Mouse (Mus musculus) lung, postnatal 36 days (tissue): ENCODE results near the gene Anks1b.

Experiments used
- DNase-seq: peaks from one replicate; pipeline ENCODE4 v3.0.0; 2022; ENCODE audit warnings: mixed read lengths

The Anks1b gene

DNA sequence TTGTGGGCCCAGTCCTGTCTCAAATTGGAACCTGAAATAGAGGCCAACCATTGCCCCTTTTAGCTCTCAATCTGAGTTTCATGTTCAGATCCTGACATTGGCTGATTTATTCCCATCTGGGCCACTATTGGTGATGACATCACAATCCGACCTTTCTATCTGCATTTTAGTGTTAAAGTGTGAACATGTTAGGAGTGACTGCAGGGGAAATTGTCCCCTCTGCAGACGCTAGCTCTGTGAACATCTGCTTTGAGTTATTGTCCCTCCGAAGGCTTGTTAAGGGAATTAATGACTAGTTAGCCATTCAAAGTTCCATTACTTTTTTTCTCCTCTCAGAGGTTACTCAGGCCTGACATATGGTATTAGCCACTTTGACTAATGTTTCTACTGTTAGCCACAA, 810.5 kb downstream of the Anks1b start:
- DNase-seq: no peak

DNA sequence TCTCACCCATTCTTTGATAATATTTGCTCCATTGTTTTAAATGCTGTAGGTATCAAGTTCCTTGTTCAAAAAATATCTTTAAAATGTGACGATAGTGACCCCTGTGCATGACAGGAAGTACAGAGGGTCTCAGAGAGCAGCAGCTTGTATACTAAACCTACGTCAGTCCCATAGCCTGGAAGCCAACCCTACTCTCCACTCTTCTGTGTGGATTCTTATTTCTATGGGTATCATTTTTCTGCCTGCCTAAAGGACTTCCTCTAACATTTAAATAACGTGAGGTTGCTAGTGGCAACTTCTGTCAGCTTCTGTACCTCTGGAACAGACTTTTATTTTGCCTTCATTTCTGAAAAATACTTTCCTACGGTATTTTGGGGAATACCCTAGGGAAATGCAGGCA, 812.1 kb downstream of the Anks1b start:
- DNase-seq: no peak

DNA sequence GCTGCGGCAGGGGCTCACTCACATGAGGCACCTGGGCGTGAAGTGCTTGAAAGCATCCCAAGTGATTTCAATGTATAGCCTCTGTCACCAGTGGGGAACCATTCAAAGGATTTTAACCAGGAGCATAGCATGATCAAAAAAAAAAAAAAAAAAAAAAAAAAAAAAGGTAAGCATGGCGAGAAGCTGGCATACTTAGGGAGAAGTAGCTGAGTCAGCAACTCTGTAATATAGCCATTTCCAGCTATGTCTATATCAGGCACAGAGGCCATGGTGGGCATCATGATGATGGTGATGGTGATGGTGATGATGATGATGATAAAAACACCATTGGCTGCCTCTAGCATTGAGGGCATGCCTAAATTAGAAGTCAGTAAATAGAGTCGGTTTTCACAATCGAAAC, 814.8 kb downstream of the Anks1b start:
- no peak for DNase-seq

DNA sequence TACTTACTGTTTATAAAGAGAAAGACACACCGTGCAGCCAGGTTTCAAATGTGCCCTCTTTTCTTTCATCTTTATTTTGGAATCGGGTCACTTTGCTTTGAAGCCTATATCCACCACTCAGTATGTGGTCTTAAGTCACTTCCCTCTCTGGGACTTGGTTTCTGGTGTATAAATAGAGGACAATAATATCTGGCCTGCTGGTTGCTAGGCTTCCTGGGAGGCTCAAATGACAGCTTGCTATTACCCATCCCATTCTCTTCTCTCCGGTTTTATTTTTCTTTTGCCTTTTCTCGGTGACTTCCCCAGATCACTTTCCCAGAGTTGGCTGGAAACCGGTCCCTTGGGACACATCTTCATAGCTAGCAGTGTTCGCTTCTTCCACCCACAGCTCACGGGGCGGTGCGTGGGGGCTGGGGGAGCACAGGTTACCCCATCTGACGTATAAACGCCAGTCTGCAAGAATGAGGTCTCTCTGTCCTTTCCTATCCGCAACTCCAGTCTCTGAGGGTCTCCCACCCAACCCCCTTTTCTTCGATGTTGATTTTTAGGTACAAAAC, 815.5 kb downstream of the Anks1b start:
- DNase-seq: no peak

DNA sequence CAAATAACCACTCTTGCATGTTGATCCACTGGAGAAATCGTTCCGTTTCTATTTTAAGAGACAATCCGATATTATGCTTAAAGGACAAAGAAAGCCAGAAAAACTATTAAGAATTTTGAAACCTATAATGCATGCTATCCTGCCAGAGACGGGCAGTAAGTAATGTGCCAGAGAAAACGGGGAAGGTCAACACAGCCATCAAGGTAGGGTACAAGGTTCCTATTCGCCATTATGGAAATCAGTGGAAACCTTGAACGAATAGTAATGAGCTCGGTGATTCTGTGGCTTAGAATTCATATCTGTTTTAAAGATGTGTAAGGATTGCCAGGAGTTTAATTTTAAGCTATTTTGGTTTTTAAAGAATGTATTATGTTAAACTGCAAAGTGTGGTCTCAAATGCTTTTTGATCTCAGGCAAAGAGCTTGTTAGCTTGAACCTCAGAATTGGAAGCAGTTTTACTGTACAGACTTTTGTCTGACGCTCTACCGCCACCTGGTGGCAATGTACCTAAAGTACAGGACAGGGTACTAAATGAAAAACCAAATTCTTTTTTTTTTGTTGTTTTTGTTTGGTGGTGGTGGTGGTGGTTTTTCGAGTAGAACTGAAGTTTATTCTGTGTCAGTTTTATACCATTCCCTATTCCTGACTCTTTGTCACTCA, 816.7 kb downstream of the Anks1b start:
- DNase-seq: peak; percentile 52

DNA sequence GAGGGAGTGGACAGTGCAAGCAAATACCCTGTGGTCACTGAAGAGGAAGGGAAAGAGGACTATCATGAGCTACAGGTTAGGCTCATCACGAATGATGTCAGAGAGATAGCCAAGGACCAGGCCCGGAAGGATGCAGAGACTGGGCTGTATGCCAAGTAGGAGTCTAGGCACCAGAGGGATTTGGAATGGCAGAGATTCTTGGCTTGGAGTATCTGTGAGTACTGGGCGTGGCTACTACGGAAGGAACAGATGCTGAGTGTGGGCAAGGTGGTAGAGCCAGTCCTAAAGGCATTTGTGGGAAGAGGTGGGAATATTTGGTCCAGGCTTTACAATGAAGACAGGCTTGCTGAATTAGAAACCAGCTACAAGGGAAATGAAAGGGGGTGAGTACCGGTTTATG, 823.4 kb downstream of the Anks1b start:
- DNase-seq: no peak

DNA sequence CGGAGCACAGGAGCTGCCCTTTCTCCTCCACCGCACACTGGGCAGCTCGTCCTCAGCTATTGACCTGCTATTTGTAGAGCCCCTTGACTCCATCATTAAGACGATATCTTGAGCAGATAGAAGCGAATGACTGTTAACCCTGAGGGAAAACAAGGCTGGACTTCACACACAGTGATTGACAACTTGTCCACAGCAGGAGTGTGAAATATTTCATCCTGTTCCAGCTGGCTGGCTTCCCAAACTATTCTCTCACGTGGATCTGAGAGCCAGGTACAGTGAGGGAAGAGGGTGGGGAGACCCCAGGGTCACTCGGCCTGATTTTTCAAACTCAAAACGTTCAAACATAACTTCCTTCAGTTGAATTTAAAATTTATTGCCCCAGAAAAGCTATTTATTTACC, 824.1 kb downstream of the Anks1b start:
- DNase-seq: no peak

DNA sequence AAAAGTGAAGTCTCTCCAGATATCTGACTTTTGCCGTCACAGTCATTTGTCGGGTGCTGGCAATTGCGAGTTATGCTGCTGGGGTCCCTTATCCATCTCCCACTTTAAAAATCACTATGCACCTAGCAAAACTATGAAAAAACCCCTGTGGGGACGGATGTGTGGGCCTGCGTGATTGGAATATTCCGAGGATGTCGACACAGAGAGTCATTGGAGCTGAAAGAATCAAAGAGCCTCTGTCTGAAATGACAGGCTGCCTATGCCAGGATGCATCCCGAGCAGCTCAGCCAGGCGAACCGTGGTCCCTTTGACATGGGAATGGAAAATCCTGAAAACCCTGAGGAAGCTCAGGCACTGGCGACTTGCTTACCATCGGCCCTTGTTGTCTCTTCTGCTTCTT, 825.9 kb downstream of the Anks1b start:
- DNase-seq: no peak

DNA sequence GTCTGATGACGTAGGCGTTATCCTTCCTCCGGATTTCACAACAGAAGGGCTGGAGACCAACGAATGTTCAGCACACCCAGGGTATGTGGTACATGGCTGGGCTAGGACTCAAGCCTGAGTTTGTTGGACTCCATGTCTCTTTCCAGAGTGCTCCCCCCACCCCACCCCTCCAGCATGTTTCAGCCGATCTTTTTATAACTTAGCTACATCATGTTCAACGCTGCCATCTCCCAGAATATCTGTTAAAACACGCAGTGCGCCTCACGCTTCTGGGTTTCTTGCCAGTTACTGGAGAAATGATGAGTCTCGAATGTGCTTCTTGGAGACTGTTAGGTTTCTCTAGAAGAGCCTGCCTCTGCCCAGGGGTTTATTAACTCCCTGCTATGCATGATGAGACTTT, 831.3 kb downstream of the Anks1b start:
- no peak for DNase-seq

DNA sequence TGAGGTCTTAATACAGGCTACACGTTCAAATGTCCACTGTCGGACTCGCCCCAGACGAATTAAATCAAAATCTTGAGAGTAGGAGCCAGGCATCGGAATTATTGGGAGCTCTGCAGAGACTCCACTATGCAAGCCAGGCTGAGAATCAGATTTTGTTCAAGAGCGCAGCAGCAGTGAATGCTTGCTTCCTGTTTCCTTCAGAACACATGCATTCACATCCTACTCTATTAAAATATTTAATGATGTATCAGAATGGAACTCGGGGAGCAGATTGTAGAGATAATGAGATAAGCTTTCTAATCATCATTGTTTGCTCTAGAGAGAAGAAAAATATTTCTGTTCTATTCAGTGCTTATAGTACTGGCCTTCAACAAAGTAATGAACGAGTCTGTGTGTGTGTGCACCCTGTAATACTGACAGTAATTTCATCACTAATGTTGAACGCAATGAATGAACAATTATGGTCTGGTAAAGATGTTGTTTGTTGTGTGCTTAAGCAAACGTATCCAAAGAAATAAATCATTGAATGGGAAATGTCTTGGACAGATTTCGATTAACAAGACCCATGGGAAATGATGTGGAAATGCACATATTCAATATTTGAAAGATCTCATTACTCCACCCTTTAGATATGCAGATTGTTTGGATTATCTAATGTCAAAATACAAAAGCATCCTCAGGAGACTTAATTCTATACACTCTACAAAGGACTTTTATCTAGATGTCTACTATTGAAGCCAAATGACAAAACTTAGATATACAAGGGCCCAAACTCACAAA, 835.7 kb downstream of the Anks1b start:
- DNase-seq: no peak

DNA sequence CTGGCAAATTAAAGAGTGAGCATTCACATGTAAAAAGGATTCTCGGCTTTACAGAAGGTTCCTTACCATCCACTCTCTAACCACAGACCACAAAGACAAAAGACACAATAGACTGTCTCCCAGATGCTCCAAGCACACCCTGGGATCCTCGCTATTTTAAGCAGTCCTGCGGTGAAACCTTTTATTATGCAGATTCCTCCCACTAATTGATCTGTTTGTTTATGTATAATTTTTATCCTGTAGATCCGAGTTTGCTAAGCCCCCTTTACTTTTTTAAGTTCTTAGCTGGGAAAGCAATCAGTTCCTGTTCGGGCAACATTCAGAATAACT, 836.3 kb downstream of the Anks1b start:
- DNase-seq: no peak

DNA sequence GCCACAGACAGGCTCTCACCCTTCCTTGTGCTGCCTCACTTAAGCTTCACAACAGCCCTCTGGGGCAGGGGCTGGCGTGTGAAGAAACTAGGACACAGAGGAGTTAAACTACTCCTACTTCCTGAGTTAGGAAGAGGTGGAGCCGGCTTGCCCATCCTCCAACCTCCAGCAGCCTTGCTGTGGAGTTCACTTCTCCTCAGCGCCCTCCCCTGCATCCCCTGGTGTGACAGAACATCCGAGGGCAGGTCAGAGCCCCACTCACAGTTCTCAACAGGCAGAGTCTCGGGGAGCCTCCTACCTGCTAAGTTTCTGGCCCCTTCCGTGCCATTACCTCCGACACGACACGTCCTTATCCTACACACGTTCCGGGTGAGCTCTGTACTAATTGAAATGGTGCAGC, 844.7 kb downstream of the Anks1b start:
- no peak for DNase-seq

DNA sequence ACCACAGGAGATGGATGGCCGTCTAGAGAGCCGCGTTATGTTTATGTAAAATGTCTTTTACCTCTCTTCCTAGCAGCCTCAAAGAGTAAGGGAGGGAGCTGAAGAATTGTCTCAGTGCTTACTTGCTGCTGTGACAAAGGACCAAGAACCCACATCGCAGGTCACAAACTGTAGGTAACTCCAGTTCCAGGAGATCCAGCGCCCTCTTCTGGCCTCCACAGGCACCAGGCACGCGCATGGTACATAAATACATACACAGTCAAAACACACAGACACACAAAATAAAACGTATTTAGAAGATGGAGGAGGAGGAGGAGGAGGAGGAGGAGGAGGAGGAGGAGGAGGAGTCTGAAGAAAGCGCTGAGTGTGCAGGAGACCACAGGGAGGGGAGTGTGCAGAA, 845.4 kb downstream of the Anks1b start:
- no peak for DNase-seq

DNA sequence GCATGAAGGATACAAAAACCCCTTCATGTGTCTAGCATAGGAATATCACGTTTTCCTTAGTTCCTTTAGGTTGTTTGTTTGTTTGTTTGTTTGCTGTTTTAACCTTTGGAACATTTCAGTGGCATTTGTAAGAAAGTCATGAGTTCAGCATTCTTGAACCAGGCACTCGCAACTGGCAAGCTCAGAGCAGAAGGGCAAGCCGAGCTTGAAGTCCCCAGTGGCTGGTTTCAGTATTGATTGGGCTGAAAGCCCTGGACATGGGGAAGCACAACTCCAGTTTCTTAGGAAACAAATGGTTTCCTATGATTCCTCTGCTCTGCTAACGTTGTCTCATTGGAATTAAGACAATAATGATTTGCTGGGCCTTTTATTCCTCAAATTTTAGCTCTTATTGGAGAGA, 846.7 kb downstream of the Anks1b start:
- no peak for DNase-seq

DNA sequence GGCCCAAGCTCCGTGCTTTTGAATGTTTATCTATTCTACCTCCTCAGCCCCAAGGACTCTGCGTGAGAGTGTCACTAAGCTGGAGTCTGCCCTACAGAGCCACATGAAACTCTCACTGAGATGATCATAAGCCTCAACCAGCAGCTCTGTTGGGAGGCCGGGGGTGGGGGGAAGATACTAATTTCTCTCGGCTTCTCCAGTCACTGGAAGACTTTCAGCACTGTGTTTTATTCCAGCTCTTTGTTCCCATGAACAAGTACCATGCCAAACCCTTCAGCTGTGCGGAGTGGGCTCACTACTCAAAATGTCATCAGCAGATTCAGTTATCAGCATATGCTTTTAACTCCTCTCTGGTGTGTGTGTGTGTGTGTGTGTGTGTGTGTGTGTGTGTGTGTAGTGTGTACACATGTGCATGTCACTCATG, 849.8 kb downstream of the Anks1b start:
- DNase-seq: no peak

DNA sequence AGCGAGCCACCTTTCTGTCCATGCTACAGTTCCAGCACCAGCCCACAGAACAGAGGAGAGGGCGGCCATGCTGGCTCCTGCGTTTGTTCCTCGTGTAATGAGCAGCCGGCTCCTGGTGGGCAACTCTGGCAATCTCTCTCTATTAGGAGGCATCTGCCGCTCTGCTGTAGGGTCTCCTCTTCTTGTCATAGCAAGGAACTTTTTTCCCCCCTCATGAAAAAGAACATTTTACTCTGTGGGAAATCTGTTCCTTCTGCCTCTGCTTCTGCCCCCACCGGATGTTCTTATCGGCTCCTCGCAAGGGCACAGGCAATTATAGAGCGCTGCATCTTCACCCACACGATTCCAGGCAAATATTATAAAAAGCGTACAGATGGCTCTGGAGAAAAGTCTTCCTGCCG, 850.6 kb downstream of the Anks1b start:
- DNase-seq: no peak

DNA sequence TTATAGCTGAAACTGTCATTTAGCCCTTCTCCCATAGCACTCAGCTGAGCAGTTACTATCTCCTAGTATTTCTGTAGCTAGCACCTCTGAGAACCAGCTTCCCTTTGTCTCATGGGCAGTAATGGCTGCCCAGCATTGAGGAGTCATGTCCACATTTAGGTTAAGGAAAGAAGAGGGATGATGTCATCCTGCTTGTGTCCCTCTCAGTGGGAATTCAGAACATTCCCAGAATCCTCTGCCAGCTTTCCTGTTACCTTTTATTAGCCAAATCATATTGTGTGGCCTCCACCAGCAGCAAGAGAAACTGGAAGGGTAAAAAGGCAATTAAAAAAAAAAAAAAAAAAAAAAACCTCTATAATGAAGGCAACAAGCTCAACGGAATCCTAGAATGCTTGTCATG, 851.6 kb downstream of the Anks1b start:
- DNase-seq: no peak

DNA sequence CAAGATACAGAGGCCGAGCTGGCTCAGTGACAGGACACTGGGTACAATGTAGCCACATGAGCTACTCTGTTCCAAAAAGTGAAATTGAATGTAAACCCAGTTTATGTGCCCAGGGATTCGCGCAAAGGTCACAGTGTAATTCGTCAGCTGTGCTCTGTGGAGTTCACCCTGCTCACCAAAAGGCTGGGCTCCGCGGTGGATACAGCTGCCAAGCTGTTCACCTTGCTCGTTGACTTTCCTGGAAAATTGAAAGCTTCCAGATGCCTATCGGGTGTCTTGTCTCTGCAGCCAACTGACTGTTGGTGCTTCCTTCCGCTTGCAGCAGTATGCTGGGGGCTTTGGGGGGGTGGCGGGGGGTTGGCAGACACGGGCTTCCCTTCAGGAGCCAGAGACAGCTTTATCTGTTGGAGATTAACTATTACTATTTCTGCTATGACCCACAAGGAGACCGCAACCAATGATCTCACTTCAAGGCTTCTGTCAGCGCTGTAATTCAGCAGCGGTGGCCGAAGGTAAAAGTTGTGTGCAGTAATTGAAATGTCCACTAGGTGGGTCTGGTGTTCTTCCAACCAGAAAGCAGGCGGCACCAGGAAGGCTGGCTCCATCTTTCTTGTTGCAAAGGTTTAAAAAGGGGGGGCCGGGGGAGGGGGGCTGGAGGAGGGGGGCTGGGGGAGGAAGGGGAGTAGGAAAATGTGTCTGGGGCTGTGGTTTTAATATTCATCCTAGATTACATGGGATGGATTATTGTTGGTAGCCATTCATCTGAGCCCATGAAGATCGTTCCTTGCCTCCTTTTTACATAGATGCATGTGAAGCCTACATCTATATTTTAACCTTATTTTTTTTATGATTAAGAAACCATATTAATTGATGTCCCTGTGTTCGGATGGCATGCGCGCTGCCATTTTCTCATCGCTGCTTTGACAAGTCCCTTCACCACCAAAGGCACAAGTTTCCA, 855.4 kb downstream of the Anks1b start:
- DNase-seq: peak; percentile 68

DNA sequence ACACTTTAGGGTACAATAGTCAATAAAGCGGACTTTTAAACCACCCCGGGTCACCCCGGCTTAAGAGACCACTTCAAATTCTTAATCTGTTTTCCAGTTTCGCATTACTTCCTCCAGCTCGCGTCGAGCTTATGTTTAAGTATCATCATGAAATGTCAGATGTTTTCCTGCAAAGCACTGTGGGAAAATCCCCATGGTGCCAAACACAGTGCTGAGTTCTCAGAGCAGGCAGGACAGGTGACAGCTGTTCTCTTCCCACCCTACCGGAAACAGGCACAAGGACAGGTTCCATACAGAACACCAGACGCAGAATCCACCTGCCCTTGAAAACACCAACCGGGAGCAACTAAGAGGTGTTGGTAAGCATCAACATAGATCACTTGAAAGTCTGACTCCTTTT, 856.2 kb downstream of the Anks1b start:
- DNase-seq: no peak

DNA sequence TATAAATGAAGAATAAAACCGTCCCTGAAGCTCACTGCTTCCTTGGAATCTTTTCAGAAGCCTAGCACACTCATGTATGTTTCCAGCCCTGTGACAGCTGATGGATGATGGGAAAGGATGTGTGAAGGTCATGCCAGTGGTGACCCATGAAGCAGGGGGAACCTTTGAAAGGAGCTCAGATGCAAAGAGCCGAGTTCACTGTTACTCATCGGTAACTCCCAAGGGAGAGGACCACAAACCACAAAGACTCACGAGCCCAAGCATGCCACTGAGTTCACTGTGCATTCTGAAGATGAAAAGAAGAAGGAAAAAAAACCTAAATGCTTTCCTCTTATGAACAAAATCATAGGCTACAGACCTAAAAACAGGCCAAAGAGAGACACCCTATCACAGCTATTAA, 859.5 kb downstream of the Anks1b start:
- no peak for DNase-seq

DNA sequence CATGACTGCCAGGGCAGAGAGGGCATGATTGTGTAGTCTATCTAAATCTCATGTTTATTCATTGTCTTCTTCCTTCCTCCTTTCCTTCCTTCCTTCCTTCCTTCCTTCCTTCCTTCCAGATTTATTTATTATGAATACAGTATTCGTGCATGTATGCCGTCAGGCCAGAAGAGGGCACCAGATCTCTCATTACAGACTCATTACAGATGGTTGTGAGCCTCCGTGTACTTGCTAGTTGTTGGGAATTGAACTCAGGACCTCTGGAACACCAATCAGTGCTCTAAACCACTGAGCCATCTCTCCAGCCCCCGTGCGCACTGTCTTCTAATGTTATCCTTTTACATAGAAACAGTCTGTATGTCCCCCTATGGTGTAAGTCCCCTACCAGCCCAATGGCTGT, 860.3 kb downstream of the Anks1b start:
- peak; percentile 15 for DNase-seq

DNA sequence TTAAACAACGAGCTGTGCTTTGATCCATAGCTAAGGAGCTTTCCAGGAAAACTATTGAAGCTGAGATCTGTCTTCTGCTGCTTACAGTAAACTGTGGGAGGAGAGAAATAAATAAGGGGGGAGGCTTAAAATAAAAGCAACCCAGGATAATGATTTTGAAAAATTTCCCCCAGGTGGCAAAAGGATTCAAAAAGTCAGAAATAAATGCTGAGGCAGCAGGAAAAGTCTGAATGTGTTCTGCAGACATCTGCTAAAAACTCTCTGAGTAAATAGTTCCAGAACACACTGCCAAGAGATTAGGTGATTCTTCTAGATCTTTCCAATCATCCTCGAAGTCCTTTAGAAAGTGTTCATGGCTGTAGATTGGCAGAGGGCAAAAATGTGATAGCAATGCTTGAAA, 865.2 kb downstream of the Anks1b start:
- no peak for DNase-seq

DNA sequence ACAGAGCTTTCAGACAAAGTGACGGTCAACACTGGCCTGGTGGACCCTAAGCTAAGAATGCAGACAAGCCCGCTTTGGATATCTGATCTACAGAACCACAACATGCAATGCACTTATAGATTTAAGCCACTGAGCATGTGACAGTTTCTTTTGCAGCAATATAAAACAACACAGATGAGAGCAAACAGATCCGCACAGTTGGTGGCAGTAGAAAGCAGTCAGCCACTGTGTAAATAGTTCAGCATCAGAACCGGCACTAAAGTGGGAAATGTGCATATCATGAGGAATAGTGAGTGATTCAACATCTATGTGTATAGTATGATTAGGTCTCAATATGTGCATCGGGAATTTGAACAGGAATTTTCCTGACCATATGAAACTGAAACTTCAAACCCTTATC, 867.6 kb downstream of the Anks1b start:
- DNase-seq: no peak
